Mouse (Mus musculus) forelimb bud, embryonic 11.5 days (tissue): ENCODE results near the gene Arsg.

Experiments used
- DNase-seq: peaks from one replicate; pipeline ENCODE4 v3.0.0-alpha.2; 2012; ENCODE audit warnings: low read depth, low spot score

The Arsg gene

GRCm38 (mm10) chr11:109583986-109584385, 110.8 kb downstream of the Arsg start:
- no peak for DNase-seq

GRCm38 (mm10) chr11:109584843-109585713, 111.9 kb downstream of the Arsg start:
- peak; percentile 82 for DNase-seq

GRCm38 (mm10) chr11:109586424-109586823, 113.2 kb downstream of the Arsg start:
- DNase-seq: no peak

- no peak for DNase-seq
These were observed 113.8 kb downstream of the Arsg start for GRCm38 (mm10) chr11:109587019-109587418.

GRCm38 (mm10) chr11:109587638-109588374, 114.6 kb downstream of the Arsg start:
- DNase-seq: no peak

GRCm38 (mm10) chr11:109590012-109590411, 116.8 kb downstream of the Arsg start:
- DNase-seq: no peak

GRCm38 (mm10) chr11:109591511-109591910, 118.3 kb downstream of the Arsg start:
- DNase-seq: no peak

- peak; percentile 83 for DNase-seq
These were observed 120.2 kb downstream of the Arsg start for GRCm38 (mm10) chr11:109593200-109593981.

- DNase-seq: no peak
These were observed 121.6 kb downstream of the Arsg start for GRCm38 (mm10) chr11:109594761-109595160.

GRCm38 (mm10) chr11:109598778-109599570, 125.8 kb downstream of the Arsg start:
- DNase-seq: no peak

GRCm38 (mm10) chr11:109607600-109607999, 134.4 kb downstream of the Arsg start:
- no peak for DNase-seq

GRCm38 (mm10) chr11:109608976-109609625, 135.9 kb downstream of the Arsg start:
- no peak for DNase-seq

- no peak for DNase-seq
These were observed 137.0 kb downstream of the Arsg start for GRCm38 (mm10) chr11:109610046-109610794.

- peak; percentile 60 for DNase-seq
These were observed 137.7 kb downstream of the Arsg start for GRCm38 (mm10) chr11:109610795-109611302.

- DNase-seq: peak; percentile 97
These were observed 138.4 kb downstream of the Arsg start, which contains the start of gene Wipi1 for GRCm38 (mm10) chr11:109611303-109612149. Wipi1 (minus strand) TSS chr11:109611967.

- no peak for DNase-seq
These were observed 139.8 kb downstream of the Arsg start for GRCm38 (mm10) chr11:109612871-109613529.

- DNase-seq: no peak
These were observed 142.1 kb downstream of the Arsg start for GRCm38 (mm10) chr11:109615286-109615685.

GRCm38 (mm10) chr11:109616352-109616751, 143.2 kb downstream of the Arsg start:
- DNase-seq: no peak
